Mouse (Mus musculus) embryonic facial prominence, embryonic 14.5 days (tissue): ENCODE data around the gene Cd300lg. TPM values are rescaled to one million over a fixed set of nuclear protein-coding genes. Genes with fewer than 3 reads are reported as not detected.
A peak's percentile ranks its signal among the peaks of the same experiment; 100 is the strongest.

ENCODE experiments used
- ATAC-seq: fragments of 200-750 bp; cut with Nextera tagmentation; 2 replicates; pipeline ENCODE4 v1.8.0; 2017; ENCODE audit warnings: low read depth, moderate number of reproducible peaks, moderate TSS enrichment
- DNase-seq: peaks from one replicate; pipeline ENCODE4 v3.0.0-alpha.2; 2015; ENCODE audit warnings: low spot score
- H3K27ac ChIP-seq: fragments of 300-500 bp; sonication (generic); replicated peaks from 2 replicates; pipeline ENCODE4 v1.5.1; 2014; ENCODE audit warnings: low read depth, mild to moderate bottlenecking, low read length, moderate library complexity
- H3K27me3 ChIP-seq: fragments of 300-500 bp; sonication (generic); replicated peaks from 2 replicates; pipeline ENCODE4 v1.6.1; 2014; ENCODE audit warnings: low read length; ENCODE audit not compliant: control insufficient read depth, insufficient read depth
- H3K36me3 ChIP-seq: fragments of 300-500 bp; sonication (generic); 2 replicates; pipeline ENCODE4 v1.6.1; 2014; ENCODE audit warnings: low read length, mixed read lengths; ENCODE audit not compliant: control insufficient read depth, insufficient read depth
- H3K4me1 ChIP-seq: fragments of 300-500 bp; sonication (generic); 2 replicates; pipeline ENCODE4 v1.6.1; 2014; ENCODE audit warnings: antibody characterized with exemption, low read length; ENCODE audit not compliant: control insufficient read depth, insufficient read depth
- H3K4me2 ChIP-seq: fragments of 300-500 bp; sonication (generic); 2 replicates; pipeline ENCODE4 v1.6.1; 2014; ENCODE audit warnings: low read depth, mild to moderate bottlenecking, low read length, moderate library complexity, mixed read lengths
- H3K4me3 ChIP-seq: fragments of 300-500 bp; sonication (generic); 2 replicates; pipeline ENCODE4 v1.5.1; 2014; ENCODE audit warnings: low read depth, mild to moderate bottlenecking, low read length
- H3K9ac ChIP-seq: fragments of 300-500 bp; sonication (generic); 2 replicates; pipeline ENCODE4 v1.6.1; 2014; ENCODE audit warnings: low read depth, mild to moderate bottlenecking, low read length, moderate library complexity, mixed read lengths
- H3K9me3 ChIP-seq: fragments of 300-500 bp; sonication (generic); 2 replicates; pipeline ENCODE4 v1.6.1; 2016; ENCODE audit warnings: low read length; ENCODE audit not compliant: control insufficient read depth
- WGBS: fragments of 180-500 bp; shearing (Covaris S2); extraction: QIAGEN DNeasy Blood & Tissue Kit; methylation state at CpG from one replicate; pipeline ENCODE4 v1.1.7; 2014; 5-methylcytosine and 5-hydroxymethylcytosine counted together
- polyA plus RNA-seq: library from polyadenylated mRNA; unstranded; fragments of >200 nt; fragmentation: Nextera tagmentation; extraction: Ambion mirVana; gene quantifications from 2 replicates; pipeline ENCODE4 v1.2.1, GENCODE M21; 2014

Gene Cd300lg
- polyA plus RNA-seq, 1 experiment from 2014 or later = 0.70 TPM

- Histone ChIP-seq H3K4me2 (no peak overlapping the region), H3K9ac (no peak overlapping the region), H3K4me3 (no peak overlapping the region), H3K4me1 (no peaks in the 10 kb centered on the region), H3K27me3 (no peaks in the 10 kb centered on the region), H3K9me3 (no peaks in the 10 kb centered on the region), H3K36me3 (no peaks in the 10 kb centered on the region), H3K27ac (no peak overlapping the region)
- DNase-seq = no peak
- WGBS = 84% methylated on average over 5 of the region's 5 CpGs
- no peak for ATAC-seq
Measured at GRCm38 (mm10) chr11:102006688-102007087, 34.6 kb upstream of the Cd300lg start.

- no peak overlapping the region for H3K4me3 ChIP-seq
- no peak for DNase-seq
- no peak overlapping the region for H3K4me2 ChIP-seq
- H3K4me1 ChIP-seq = no peaks in the 10 kb centered on the region
- no peaks in the 10 kb centered on the region for H3K9me3 ChIP-seq
- peaks cover 6% of the 10 kb centered on the region; the same call in 1 of the 2 replicates for H3K36me3 ChIP-seq
- no peaks in the 10 kb centered on the region for H3K27me3 ChIP-seq
- H3K27ac ChIP-seq = no peak overlapping the region
- 78% methylated on average over 4 of the region's 8 CpGs for WGBS
- no peak for ATAC-seq
- no peak overlapping the region for H3K9ac ChIP-seq
Measured at GRCm38 (mm10) chr11:102008372-102008771, 32.9 kb upstream of the Cd300lg start.

- Histone ChIP-seq H3K4me3 (no peak overlapping the region), H3K36me3 (peaks cover 6% of the 10 kb centered on the region; the same call in 1 of the 2 replicates), H3K9ac (no peak overlapping the region), H3K4me1 (no peaks in the 10 kb centered on the region), H3K27ac (no peak overlapping the region), H3K27me3 (no peaks in the 10 kb centered on the region), H3K4me2 (no peak overlapping the region), H3K9me3 (no peaks in the 10 kb centered on the region)
- WGBS = 79% methylated on average over 15 of the region's 15 CpGs
- ATAC-seq = no peak
- peak; percentile 32 for DNase-seq
Measured at GRCm38 (mm10) chr11:102008954-102009637, 32.2 kb upstream of the Cd300lg start.

GRCm38 (mm10) chr11:102010140-102010539 is 31.2 kb upstream of the Cd300lg start:
- H3K36me3 ChIP-seq = peaks cover 6% of the 10 kb centered on the region; the same call in 1 of the 2 replicates
- 70% methylated on average over 13 of the region's 13 CpGs for WGBS
- H3K27ac ChIP-seq = no peak overlapping the region
- peak; percentile 66 for DNase-seq
- no peak overlapping the region for H3K9ac ChIP-seq
- no peak overlapping the region for H3K4me3 ChIP-seq
- no peaks in the 10 kb centered on the region for H3K9me3 ChIP-seq
- no peaks in the 10 kb centered on the region for H3K27me3 ChIP-seq
- peak; percentile 33; the same call in 1 of the 2 replicates for ATAC-seq
- H3K4me2 ChIP-seq = no peak overlapping the region
- no peaks in the 10 kb centered on the region for H3K4me1 ChIP-seq

- Histone ChIP-seq H3K9ac (no peak overlapping the region), H3K27me3 (no peaks in the 10 kb centered on the region), H3K9me3 (no peaks in the 10 kb centered on the region), H3K36me3 (peaks cover 6% of the 10 kb centered on the region; the same call in 1 of the 2 replicates), H3K27ac (no peak overlapping the region), H3K4me3 (no peak overlapping the region), H3K4me1 (no peaks in the 10 kb centered on the region), H3K4me2 (no peak overlapping the region)
- ATAC-seq (no peak), DNase-seq (no peak)
- WGBS = 75% methylated on average over 8 of the region's 8 CpGs
Measured at GRCm38 (mm10) chr11:102011510-102011909, 29.8 kb upstream of the Cd300lg start.

- Histone ChIP-seq H3K4me1 (no peaks in the 10 kb centered on the region), H3K4me3 (no peak overlapping the region), H3K9ac (no peak overlapping the region), H3K9me3 (no peaks in the 10 kb centered on the region), H3K4me2 (no peak overlapping the region), H3K27me3 (no peaks in the 10 kb centered on the region), H3K36me3 (peaks cover 6% of the 10 kb centered on the region; the same call in 1 of the 2 replicates), H3K27ac (no peak overlapping the region)
- ATAC-seq (no peak), DNase-seq (no peak)
- WGBS = 75% methylated on average over 7 of the region's 8 CpGs
Measured at GRCm38 (mm10) chr11:102013201-102013600, 28.1 kb upstream of the Cd300lg start.

GRCm38 (mm10) chr11:102015472-102015871 is 25.8 kb upstream of the Cd300lg start:
- WGBS = 66% methylated on average over 6 of the region's 6 CpGs
- ATAC-seq (no peak), DNase-seq (no peak)
- Histone ChIP-seq H3K27me3 (no peaks in the 10 kb centered on the region), H3K4me1 (no peaks in the 10 kb centered on the region), H3K9me3 (no peaks in the 10 kb centered on the region), H3K27ac (no peak overlapping the region), H3K4me2 (no peak overlapping the region), H3K4me3 (no peak overlapping the region), H3K36me3 (peaks cover 6% of the 10 kb centered on the region; the same call in 1 of the 2 replicates), H3K9ac (no peak overlapping the region)

GRCm38 (mm10) chr11:102016136-102016535 is 25.2 kb upstream of the Cd300lg start:
- Histone ChIP-seq H3K4me2 (no peak overlapping the region), H3K27ac (no peak overlapping the region), H3K9ac (no peak overlapping the region), H3K4me1 (no peaks in the 10 kb centered on the region), H3K4me3 (no peak overlapping the region), H3K27me3 (no peaks in the 10 kb centered on the region), H3K9me3 (no peaks in the 10 kb centered on the region), H3K36me3 (peaks cover 6% of the 10 kb centered on the region; the same call in 1 of the 2 replicates)
- ATAC-seq = no peak
- 95% methylated on average over 1 of the region's 1 CpGs for WGBS
- no peak for DNase-seq

- Histone ChIP-seq H3K4me3 (no peak overlapping the region), H3K27ac (no peak overlapping the region), H3K4me1 (no peaks in the 10 kb centered on the region), H3K27me3 (no peaks in the 10 kb centered on the region), H3K9ac (no peak overlapping the region), H3K36me3 (no peaks in the 10 kb centered on the region), H3K4me2 (no peak overlapping the region), H3K9me3 (no peaks in the 10 kb centered on the region)
- ATAC-seq = no peak
- WGBS = 69% methylated on average over 9 of the region's 9 CpGs
- no peak for DNase-seq
Measured at GRCm38 (mm10) chr11:102019736-102020135, 21.6 kb upstream of the Cd300lg start.
